Mouse (Mus musculus) thymus, postnatal 0 days (tissue): ENCODE measurements around the gene Pole2. TPM values are rescaled to one million over a fixed set of nuclear protein-coding genes. Genes with fewer than 3 reads are reported as not detected.
"Not testable (repeated sequence)": the region's sequence is repeated elsewhere in the genome, so short reads cannot be mapped to it uniquely, and the experiment has no call there.

Experiments
- DNase-seq: peaks from one replicate; pipeline ENCODE4 v3.0.0-alpha.2; 2015; ENCODE audit warnings: low spot score
- microRNA-seq: library from miRNA; unstranded; fragments of <30 nt; microRNA quantifications from one replicate; pipeline ENCODE4, GENCODE M21; 2016; ENCODE audit warnings: borderline number of aligned reads
- polyA plus RNA-seq: library from polyadenylated mRNA; unstranded; fragments of >200 nt; fragmentation: Nextera tagmentation; extraction: Ambion mirVana; gene quantifications from 2 replicates; pipeline ENCODE4 v1.2.1, GENCODE M21; 2015

The Pole2 gene
- polyA plus RNA-seq, 1 experiment from 2014 or later: 21.4 TPM

GRCm38 (mm10) chr12:69179371-69179770 lies 48.6 kb downstream of the Pole2 start:
- DNase-seq: no peak

DNA sequence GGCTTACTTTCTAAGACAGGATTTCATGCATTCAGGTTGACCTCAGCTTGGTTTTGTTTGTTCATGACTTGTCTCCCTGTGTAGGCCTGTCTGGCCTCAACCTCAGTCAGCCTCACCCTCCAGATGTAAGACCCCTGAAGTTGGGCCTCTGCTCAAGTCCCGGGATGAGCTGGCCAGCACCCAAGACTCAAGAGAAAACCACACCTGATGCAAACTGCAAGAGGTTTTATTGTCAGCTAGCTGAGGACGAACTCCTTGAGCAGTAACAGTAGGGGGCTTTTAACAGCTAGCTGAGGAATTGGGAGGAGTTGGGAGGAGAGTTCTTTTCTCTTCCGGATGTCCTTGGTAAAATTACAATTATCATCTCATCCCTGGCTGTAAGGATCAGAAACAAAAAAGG lies 50.5 kb downstream of the Pole2 start:
- no peak for DNase-seq

DNA sequence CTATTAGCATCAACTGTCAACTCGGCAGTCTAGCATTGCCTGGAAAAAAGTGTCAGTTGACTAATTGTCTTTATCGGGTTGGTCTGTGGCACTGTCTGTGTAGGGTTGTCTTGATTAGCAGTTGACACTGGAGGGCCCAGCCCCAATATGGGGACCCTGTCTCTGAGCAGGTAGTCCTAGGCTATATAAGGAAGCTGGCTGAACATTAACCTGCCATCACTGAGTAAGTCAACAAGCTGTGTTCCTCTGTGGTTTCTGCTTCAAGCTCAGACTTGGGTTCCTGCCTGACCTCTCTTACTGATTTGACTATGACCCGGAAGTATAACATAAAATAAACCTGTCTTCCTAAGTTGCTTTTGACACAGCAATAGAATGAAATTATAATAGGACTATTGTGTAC lies 52.0 kb downstream of the Pole2 start:
- DNase-seq: no peak

GRCm38 (mm10) chr12:69171307-69171706 lies 56.7 kb downstream of the Pole2 start:
- no peak for DNase-seq

DNA sequence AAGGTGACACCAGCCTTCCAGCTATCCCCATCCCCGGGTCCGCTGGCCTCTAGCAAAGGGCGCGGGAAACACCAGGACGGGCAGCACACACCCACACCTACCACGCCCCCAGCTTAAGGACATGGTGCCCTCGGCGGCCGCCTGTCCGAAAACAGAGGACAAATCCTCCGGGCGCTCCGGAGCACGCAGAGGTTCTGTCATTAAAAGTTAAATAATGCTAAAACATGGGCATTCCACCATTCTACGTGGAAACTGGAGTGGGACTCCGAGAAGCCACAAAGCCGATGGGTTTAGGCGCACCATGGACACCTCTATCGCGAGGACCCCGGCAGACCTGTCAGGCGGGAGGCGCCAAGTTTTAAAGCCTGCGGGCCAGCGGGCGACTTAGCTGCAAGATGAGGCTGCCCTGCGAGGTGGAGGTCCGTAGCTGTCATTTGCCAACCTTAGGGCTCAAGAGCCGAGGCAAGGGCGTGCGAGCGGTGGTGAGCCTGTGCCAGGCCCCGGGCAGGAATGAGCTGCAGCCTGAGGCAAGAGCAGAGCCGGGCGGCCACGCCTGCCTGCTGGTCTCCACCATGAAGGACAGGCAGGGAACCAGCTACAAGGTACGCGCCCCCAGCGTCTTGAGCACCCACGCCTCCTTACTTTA lies 59.4 kb downstream of the Pole2 start, which contains the start of gene Lrr1:
TSS of gene Lrr1 (plus strand) at position 354 of the 646 bp plus-strand sequence.
- DNase-seq: peak; percentile 85

DNA sequence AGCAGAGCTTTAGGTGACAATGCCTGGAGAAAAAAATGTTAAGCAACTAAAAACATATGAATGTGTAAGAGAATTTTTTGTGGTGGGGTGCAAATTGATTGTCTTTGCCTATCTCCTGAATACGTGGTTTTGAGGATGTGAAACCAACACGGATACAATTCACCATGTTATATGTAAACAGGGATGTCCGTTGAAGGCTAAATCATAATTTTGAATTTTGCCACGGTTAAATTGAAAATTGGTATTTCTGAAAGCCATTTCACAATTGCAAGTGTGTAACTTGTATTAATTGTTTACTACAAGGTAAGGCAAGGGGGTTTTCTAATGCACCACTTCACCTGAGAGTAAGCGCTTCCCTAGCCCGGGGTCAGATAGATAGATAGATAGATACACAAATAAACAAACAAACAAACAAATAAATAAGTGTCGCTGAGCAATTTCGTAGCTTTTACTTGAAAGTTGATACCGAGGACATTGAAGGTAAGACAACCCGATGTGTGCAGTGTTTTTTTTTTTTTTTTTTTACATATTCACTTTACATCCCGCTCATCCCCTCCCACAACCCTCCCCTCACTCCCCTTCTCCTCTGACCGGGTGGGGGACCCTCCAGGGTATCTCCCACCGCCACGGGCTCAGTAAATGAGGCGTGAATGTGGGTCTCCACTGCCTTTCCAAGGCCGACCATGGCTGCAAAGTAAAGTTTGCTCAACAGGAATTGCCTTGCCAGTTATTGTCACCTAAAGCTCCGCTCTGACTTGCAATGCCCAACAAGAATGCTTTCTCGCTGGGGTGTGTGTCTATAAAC lies 60.1 kb downstream of the Pole2 start:
- no peak for DNase-seq

DNA sequence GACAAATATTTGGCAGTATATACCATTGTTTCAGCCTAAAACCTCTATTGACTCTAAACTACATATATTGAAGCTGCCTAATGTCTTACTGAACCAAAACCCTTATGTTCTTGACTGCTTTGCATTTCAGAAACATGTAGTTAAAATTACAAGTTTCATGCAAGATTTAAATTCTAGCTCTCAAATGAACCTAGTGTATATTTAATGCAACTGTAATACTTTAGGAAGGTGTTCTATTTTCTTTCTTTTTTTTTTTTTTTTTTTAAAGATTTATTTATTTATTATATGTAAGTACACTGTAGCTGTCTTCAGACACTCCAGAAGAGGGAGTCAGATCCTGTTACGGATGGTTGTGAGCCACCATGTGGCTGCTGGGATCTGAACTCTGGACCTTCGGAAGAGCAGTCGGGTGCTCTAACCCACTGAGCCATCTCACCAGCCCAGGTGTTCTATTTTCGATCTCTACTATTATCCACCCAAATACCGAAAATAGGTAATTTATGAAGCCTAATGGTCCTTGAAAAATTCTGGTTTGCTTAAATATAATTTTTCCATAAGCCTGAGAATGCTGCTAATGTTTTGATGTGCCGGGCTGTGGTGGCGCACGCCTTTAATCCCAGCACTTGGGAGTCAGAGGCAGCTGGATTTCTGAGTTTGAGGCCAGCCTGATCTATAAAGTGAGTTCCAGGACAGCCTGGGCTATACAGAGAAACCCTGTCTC lies 61.0 kb downstream of the Pole2 start:
- DNase-seq: not testable (repeated sequence)

- DNase-seq: peak; percentile 21
Observed at GRCm38 (mm10) chr12:69164904-69165303, 63.1 kb downstream of the Pole2 start.

- not testable (repeated sequence) for DNase-seq
Observed at GRCm38 (mm10) chr12:69163586-69163985, 64.4 kb downstream of the Pole2 start.

DNA sequence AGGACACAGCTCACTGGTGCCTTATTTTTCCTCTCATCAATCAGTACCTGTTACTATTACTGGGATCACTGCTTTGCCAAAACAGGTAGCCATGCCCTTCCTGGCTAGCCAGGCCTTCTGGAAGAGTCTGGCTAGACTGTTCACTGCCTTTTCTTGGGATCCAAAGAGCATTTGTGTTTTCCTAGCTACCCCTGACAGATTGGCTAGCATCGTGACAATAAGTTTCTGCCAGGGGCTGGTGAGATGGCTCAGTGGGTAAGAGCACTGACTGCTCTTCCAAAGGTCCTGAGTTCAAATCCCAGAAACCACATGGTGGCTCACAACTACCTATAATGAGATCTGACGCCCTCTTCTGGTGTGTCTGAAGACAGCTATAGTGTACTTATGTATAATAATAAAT lies 67.3 kb downstream of the Pole2 start:
- not testable (repeated sequence) for DNase-seq

DNA sequence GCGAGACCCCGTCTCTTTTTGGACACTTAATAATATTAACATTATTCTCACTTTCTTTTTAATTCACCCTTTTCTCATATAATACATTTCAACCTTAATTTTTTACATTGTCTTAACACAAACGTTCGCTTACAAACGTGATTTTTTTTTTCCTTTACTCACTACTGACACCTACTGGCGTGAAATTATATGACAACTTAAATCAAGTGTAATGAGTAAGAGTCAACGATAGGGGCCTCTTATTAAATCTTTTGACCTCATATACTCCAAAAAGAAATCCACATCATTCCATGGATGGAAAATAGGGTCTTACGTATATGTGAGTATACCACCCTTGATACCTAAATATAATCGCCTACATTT lies 68.4 kb downstream of the Pole2 start:
- DNase-seq: peak; percentile 89

DNA sequence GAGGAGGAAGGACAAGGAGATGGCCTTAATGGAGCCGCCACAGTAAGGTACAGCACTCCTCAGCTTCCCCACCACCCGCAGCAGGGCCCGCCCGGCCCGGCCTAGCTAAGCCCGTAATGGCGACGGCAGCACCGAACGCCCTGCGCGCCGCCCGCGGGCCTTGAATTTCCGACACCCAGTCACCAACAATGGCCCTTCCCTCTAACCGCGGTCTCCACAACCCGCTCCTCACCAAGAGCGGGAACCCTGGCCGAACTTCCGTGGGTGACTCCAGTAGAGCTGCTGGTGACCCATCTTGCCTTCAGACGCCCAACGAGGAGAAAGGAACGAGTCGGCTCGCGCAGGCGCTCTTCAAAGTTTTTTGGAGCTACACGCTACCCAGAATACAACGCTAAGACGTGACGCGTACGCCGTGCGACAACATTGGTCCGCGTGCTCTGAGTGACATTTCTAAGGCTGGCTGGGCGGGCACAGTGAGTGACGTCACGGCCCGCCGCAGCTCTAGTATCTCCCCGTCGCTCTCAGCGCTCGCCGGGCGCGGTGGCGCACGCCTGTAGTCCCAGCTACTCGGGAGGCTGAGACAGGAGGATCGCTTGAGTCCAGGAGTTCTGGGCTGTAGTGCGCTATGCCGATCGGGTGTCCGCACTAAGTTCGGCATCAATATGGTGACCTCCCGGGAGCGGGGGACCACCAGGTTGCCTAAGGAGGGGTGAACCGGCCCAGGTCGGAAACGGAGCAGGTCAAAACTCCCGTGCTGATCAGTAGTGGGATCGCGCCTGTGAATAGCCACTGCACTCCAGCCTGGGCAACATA lies 69.0 kb downstream of the Pole2 start, which contains the start of gene Rps29:
TSS of gene Rps29 (minus strand) at position 422 of the 813 bp plus-strand sequence.
- DNase-seq: peak; percentile 100

DNA sequence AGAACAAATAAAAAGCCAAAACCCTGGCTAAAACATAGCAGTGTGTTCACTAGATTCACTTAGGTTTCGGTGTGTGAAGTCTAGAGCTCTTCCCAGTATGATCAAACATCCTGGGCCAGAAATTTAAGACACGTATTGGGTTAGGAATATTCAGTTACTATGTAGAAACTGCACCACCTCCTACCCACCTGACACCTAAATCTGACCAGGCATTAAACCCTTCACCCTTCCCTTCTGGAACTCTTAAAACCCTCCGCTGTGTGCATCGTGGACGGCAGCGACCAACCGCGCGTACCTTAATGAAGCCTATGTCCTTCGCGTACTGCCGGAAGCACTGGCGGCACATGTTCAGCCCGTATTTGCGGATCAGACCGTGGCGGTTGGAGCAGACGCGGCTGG lies 69.6 kb downstream of the Pole2 start:
- no peak for DNase-seq

DNA sequence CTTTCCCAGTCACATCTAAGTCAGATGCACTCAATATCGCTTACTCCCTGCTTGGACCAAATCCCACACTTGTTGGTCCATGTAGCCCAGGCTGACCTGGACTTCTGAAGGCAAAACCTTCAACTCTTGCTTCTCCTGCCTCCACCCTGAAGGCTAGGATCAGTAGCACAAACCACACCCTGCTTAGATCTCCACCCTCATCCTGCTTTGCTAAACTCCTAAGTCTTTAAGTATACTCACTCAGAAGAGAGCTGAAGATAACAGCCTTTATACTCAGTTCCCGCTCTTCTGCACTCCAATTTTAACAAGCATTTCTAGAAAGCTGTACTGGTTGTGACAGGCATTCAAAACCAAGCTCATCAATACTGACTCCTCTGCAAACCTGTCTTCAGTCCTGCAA lies 70.9 kb downstream of the Pole2 start:
- no peak for DNase-seq

DNA sequence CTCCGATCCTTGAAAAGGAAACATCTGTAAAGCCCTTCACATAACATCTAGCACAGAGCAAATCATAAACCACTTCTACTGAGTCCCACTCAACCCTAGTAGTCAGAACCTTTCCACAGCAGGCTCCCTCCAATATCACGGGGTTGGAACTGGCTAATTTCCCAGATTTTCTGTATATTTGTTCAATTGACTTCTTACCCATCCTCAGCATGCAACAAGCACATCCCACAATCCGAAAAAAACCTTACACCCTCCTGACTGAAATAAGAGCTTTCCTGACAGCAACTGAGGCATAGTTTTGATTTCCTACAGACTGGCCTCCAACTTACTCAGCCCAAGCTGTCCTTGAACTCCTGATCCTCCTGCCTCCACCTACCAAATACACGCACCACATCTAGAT lies 71.6 kb downstream of the Pole2 start:
- DNase-seq: no peak

DNA sequence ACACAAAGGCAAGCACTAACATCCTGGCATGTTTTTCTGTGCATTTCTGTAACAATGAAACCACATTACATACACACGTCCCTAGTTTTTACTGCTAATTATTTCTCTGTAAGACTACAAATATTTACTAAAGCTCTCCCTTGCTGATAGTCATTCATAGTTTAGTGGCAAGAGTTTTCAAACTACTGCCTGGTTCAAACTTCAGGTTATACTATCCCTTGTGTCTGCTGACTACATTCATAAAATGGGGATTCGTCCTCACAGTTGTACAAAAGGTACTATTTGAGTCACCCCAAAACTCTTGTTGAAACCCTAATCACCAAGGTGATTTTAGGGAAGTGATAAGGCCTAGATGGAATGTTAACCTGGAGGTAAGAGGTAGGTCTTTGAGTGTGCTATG lies 72.1 kb downstream of the Pole2 start:
- no peak for DNase-seq

Small RNA genes within 50 kb of the gene (microRNA-seq; reads per million reads assigned to microRNA genes)
- gene Gm47287 (not detected), gene Gm47295 (not detected)

Other genes with a start within 250 kb of the Pole2 start
- gene Rps29, start 69.0 kb downstream of the Pole2 start, polyA plus RNA-seq: 3,209 and 3,306 TPM in 2 replicates
- gene Lrr1, start 59.4 kb downstream of the Pole2 start, polyA plus RNA-seq: 27.4 and 30.1 TPM in 2 replicates
- 931 and 1,018 TPM in 2 replicates for gene Rpl36al, start 44.1 kb downstream of the Pole2 start, polyA plus RNA-seq
- 54.3 and 63.3 TPM in 2 replicates for gene Mgat2, start 44.0 kb downstream of the Pole2 start, polyA plus RNA-seq
- gene Gm49383, start 31.1 kb downstream of the Pole2 start, polyA plus RNA-seq: 35.7 and 37.1 TPM in 2 replicates
- gene Dnaaf2, start 29.8 kb downstream of the Pole2 start, polyA plus RNA-seq: 11.0 and 11.2 TPM in 2 replicates
- gene Gm49384, start 23.9 kb downstream of the Pole2 start, polyA plus RNA-seq: 29.5 and 31.1 TPM in 2 replicates
- gene Klhdc1, start 13.0 kb upstream of the Pole2 start, polyA plus RNA-seq: 15.6 and 22.8 TPM in 2 replicates
- gene Klhdc2, start 68.5 kb upstream of the Pole2 start, polyA plus RNA-seq: 37.9 and 38.8 TPM in 2 replicates
- gene Nemf, start 129.0 kb upstream of the Pole2 start, polyA plus RNA-seq: 84.3 and 93.2 TPM in 2 replicates
- gene Arf6, start 144.0 kb upstream of the Pole2 start, polyA plus RNA-seq: 93.8 and 123 TPM in 2 replicates
- 2.4 and 2.9 TPM in 2 replicates for gene Gm9887, start 144.3 kb upstream of the Pole2 start, polyA plus RNA-seq